Mouse (Mus musculus) MEL (cell line): ENCODE data around the gene Layn. TPM values are rescaled to one million over a fixed set of nuclear protein-coding genes. Genes with fewer than 3 reads are reported as not detected.
A peak's percentile ranks its signal among the peaks of the same experiment; 100 is the strongest.

Source experiments
- DNase-seq: peaks from one replicate; pipeline ENCODE4 v3.0.0; 2011; ENCODE audit warnings: low read depth, low spot score
- H3K27ac ChIP-seq: 2 replicates; pipeline ENCODE4 v1.5.1; 2012; ENCODE audit warnings: low read depth, mild to moderate bottlenecking, control low read depth, low read length, moderate library complexity; ENCODE audit not compliant: control insufficient read depth
- H3K27me3 ChIP-seq, 2 experiments: fragments of 150-350 bp in 1 of 2; sonication (generic) in 1 of 2; 2 replicates each; pipeline ENCODE4 v1.6.1; 2012; ENCODE audit warnings: low read length in 2 of 2, mild to moderate bottlenecking in 2 of 2, improper control_type of control experiment in 1 of 2, moderate library complexity in 1 of 2; ENCODE audit not compliant: insufficient read depth in 2 of 2, control insufficient read depth in 1 of 2
- H3K36me3 ChIP-seq, 2 experiments: 2 replicates each; pipeline ENCODE4 v1.6.1; 2012 to 2014; ENCODE audit warnings: low read length in 2 of 2, improper control_type of control experiment in 1 of 2, inconsistent platforms in 1 of 2, mild to moderate bottlenecking in 1 of 2; ENCODE audit not compliant: insufficient read depth in 2 of 2, control insufficient read depth in 1 of 2
- H3K4me1 ChIP-seq, 2 experiments: fragments of 150-350 bp in 1 of 2; sonication (generic) in 1 of 2; 2 replicates each; pipeline ENCODE4 v1.6.1; 2012; ENCODE audit warnings: low read length in 2 of 2, improper control_type of control experiment in 1 of 2, mild to moderate bottlenecking in 1 of 2; ENCODE audit not compliant: insufficient read depth in 2 of 2, control insufficient read depth in 1 of 2
- H3K4me3 ChIP-seq, 2 experiments: fragments of 150-350 bp in 1 of 2; sonication (generic) in 1 of 2; 2 replicates each; pipeline ENCODE4 v1.5.1; 2012; ENCODE audit warnings: low read depth in 2 of 2, low read length in 2 of 2, mild to moderate bottlenecking in 2 of 2, moderate library complexity in 2 of 2, control low read depth in 1 of 2, improper control_type of control experiment in 1 of 2; ENCODE audit not compliant: control insufficient read depth in 1 of 2, insufficient read depth in 1 of 2
- H3K79me2 ChIP-seq: 2 replicates; pipeline ENCODE4 v1.6.1; 2012; ENCODE audit warnings: mild to moderate bottlenecking, low read length, moderate library complexity; ENCODE audit not compliant: control insufficient read depth, poor library complexity, insufficient read depth
- H3K9ac ChIP-seq: 2 replicates; pipeline ENCODE4 v1.6.1; 2012; ENCODE audit warnings: low read depth, mild to moderate bottlenecking, control low read depth, low read length, moderate library complexity; ENCODE audit not compliant: control insufficient read depth, poor library complexity, severe bottlenecking
- H3K9me3 ChIP-seq: fragments of 150-350 bp; sonication (generic); replicated peaks from 2 replicates; pipeline ENCODE4 v1.6.1; 2012; ENCODE audit warnings: mild to moderate bottlenecking, low read length, improper control_type of control experiment, moderate library complexity; ENCODE audit not compliant: insufficient read depth
- BHLHE40 ChIP-seq: IDR thresholded peaks from 2 replicates; pipeline ENCODE4 v1.6.1; 2012; ENCODE audit warnings: low read depth, mild to moderate bottlenecking, inconsistent platforms, low read length, improper control_type of control experiment, borderline replicate concordance
- CHD1 ChIP-seq: IDR thresholded peaks from 2 replicates; pipeline ENCODE4 v1.6.1; 2012; ENCODE audit warnings: low read depth, mild to moderate bottlenecking, inconsistent platforms, low read length, improper control_type of control experiment
- CHD2 ChIP-seq: IDR thresholded peaks from 2 replicates; pipeline ENCODE4 v1.6.1; 2011; ENCODE audit warnings: low read length, improper control_type of control experiment
- CTCF ChIP-seq, 3 experiments: IDR thresholded peaks in 2 of 3; conservative IDR thresholded peaks in 1 of 3; 2 replicates each; pipeline ENCODE4 v1.5.1; 2011 to 2012; ENCODE audit warnings: low read length in 3 of 3, low read depth in 2 of 3, mild to moderate bottlenecking in 2 of 3, improper control_type of control experiment in 1 of 3, inconsistent platforms in 1 of 3, mixed read lengths in 1 of 3, moderate library complexity in 1 of 3; ENCODE audit not compliant: control insufficient read depth in 1 of 3, insufficient read depth in 1 of 3, poor library complexity in 1 of 3, severe bottlenecking in 1 of 3
- ELF1 ChIP-seq: IDR thresholded peaks from 2 replicates; pipeline ENCODE4 v1.6.1; 2014; ENCODE audit warnings: low read depth, mild to moderate bottlenecking, inconsistent platforms, low read length, improper control_type of control experiment, moderate library complexity
- EP300 ChIP-seq, 2 experiments: IDR thresholded peaks; 2 replicates each; pipeline ENCODE4 v1.6.1; 2011; ENCODE audit warnings: improper control_type of control experiment in 2 of 2, low read length in 2 of 2, low read depth in 1 of 2, mild to moderate bottlenecking in 1 of 2
- ETS1 ChIP-seq: IDR thresholded peaks from 2 replicates; pipeline ENCODE4 v1.6.1; 2012; ENCODE audit warnings: low read depth, mild to moderate bottlenecking, inconsistent platforms, low read length, improper control_type of control experiment, moderate library complexity
- GABPA ChIP-seq: IDR thresholded peaks from 2 replicates; pipeline ENCODE4 v1.6.1; 2012; ENCODE audit warnings: low read depth, mild to moderate bottlenecking, inconsistent platforms, low read length, improper control_type of control experiment, moderate library complexity
- GATA1 ChIP-seq: IDR thresholded peaks from 2 replicates; pipeline ENCODE4 v1.6.1; 2011; ENCODE audit warnings: low read depth, low read length, improper control_type of control experiment
- HCFC1 ChIP-seq: IDR thresholded peaks from 2 replicates; pipeline ENCODE4 v1.6.1; 2012; ENCODE audit warnings: low read depth, mild to moderate bottlenecking, inconsistent platforms, low read length, improper control_type of control experiment, moderate library complexity
- JUND ChIP-seq: IDR thresholded peaks from 2 replicates; pipeline ENCODE4 v1.6.1; 2011; ENCODE audit warnings: low read depth, mild to moderate bottlenecking, improper control_type of control experiment, low read length
- KAT2A ChIP-seq: conservative IDR thresholded peaks from 2 replicates; pipeline ENCODE4 v1.6.1; 2012; ENCODE audit warnings: low read depth, low read length, improper control_type of control experiment, inconsistent platforms
- MAFK ChIP-seq: IDR thresholded peaks from 2 replicates; pipeline ENCODE4 v1.6.1; 2011; ENCODE audit warnings: low read depth, mild to moderate bottlenecking, low read length, improper control_type of control experiment, borderline replicate concordance
- MAX ChIP-seq: IDR thresholded peaks from 2 replicates; pipeline ENCODE4 v1.6.1; 2011; ENCODE audit warnings: low read length, improper control_type of control experiment
- MAZ ChIP-seq: IDR thresholded peaks from 2 replicates; pipeline ENCODE4 v1.6.1; 2012; ENCODE audit warnings: low read depth, mild to moderate bottlenecking, inconsistent platforms, low read length, improper control_type of control experiment
- MEF2A ChIP-seq: IDR thresholded peaks from 2 replicates; pipeline ENCODE4 v1.6.1; 2014; ENCODE audit warnings: low read depth, mild to moderate bottlenecking, inconsistent platforms, low read length, improper control_type of control experiment; ENCODE audit not compliant: poor library complexity, insufficient replicate concordance, severe bottlenecking; ENCODE audit errors: extremely low read depth
- MXI1 ChIP-seq: IDR thresholded peaks from 2 replicates; pipeline ENCODE4 v1.6.1; 2011; ENCODE audit warnings: mild to moderate bottlenecking, low read depth, low read length, improper control_type of control experiment
- MYB ChIP-seq: IDR thresholded peaks from 2 replicates; pipeline ENCODE4 v1.6.1; 2011; ENCODE audit warnings: mild to moderate bottlenecking, low read depth, low read length, improper control_type of control experiment
- MYC ChIP-seq: IDR thresholded peaks from 2 replicates; pipeline ENCODE4 v1.6.1; 2011; ENCODE audit warnings: low read depth, mild to moderate bottlenecking, low read length, improper control_type of control experiment, moderate library complexity
- NELFE ChIP-seq: IDR thresholded peaks from 2 replicates; pipeline ENCODE4 v1.6.1; 2011; ENCODE audit warnings: low read depth, low read length, improper control_type of control experiment
- NRF1 ChIP-seq: IDR thresholded peaks from 2 replicates; pipeline ENCODE4 v1.6.1; 2014; ENCODE audit warnings: low read depth, mild to moderate bottlenecking, inconsistent platforms, low read length, improper control_type of control experiment, moderate library complexity; ENCODE audit not compliant: poor library complexity, insufficient read depth, severe bottlenecking
- POLR2A ChIP-seq, 2 experiments: IDR thresholded peaks; 2 replicates each; pipeline ENCODE4 v1.6.1; 2011 to 2012; ENCODE audit warnings: low read length in 2 of 2, mild to moderate bottlenecking in 2 of 2, control low read depth in 1 of 2, improper control_type of control experiment in 1 of 2, low read depth in 1 of 2, moderate library complexity in 1 of 2; ENCODE audit not compliant: control insufficient read depth in 1 of 2, insufficient read depth in 1 of 2, poor library complexity in 1 of 2
- POLR2AphosphoS2 ChIP-seq: IDR thresholded peaks from 2 replicates; pipeline ENCODE4 v1.6.1; 2011; ENCODE audit warnings: low read length, improper control_type of control experiment
- POLR2AphosphoS5 ChIP-seq: IDR thresholded peaks from 2 replicates; pipeline ENCODE4 v1.6.1; 2012; ENCODE audit warnings: low read depth, borderline replicate concordance, mild to moderate bottlenecking, inconsistent platforms, low read length, moderate library complexity, mixed read lengths
- RAD21 ChIP-seq: IDR thresholded peaks from 2 replicates; pipeline ENCODE4 v1.6.1; 2011; ENCODE audit warnings: mild to moderate bottlenecking, low read depth, low read length, improper control_type of control experiment
- RCOR1 ChIP-seq: IDR thresholded peaks from 2 replicates; pipeline ENCODE4 v1.6.1; 2012; ENCODE audit warnings: low read depth, mild to moderate bottlenecking, inconsistent platforms, low read length, improper control_type of control experiment
- SIN3A ChIP-seq: IDR thresholded peaks from 2 replicates; pipeline ENCODE4 v1.6.1; 2012; ENCODE audit warnings: low read length, improper control_type of control experiment, inconsistent platforms
- SMC3 ChIP-seq: IDR thresholded peaks from 2 replicates; pipeline ENCODE4 v1.6.1; 2011; ENCODE audit warnings: low read depth, low read length, improper control_type of control experiment
- TAL1 ChIP-seq: IDR thresholded peaks from 2 replicates; pipeline ENCODE4 v1.6.1; 2012; ENCODE audit warnings: mild to moderate bottlenecking, inconsistent platforms, low read length, moderate library complexity, mixed read lengths
- TBP ChIP-seq: IDR thresholded peaks from 2 replicates; pipeline ENCODE4 v1.8.0; 2011; ENCODE audit warnings: low read depth, low read length, improper control_type of control experiment
- TCF12 ChIP-seq: IDR thresholded peaks from 2 replicates; pipeline ENCODE4 v1.6.1; 2014; ENCODE audit warnings: low read depth, mild to moderate bottlenecking, inconsistent platforms, low read length, improper control_type of control experiment, moderate library complexity
- UBTF ChIP-seq: IDR thresholded peaks from 2 replicates; pipeline ENCODE4 v1.6.1; 2012; ENCODE audit warnings: low read depth, mild to moderate bottlenecking, inconsistent platforms, low read length, improper control_type of control experiment, moderate library complexity, borderline replicate concordance; ENCODE audit not compliant: insufficient read depth
- USF1 ChIP-seq: IDR thresholded peaks from 2 replicates; pipeline ENCODE4 v1.6.1; 2014; ENCODE audit warnings: low read depth, mild to moderate bottlenecking, inconsistent platforms, low read length, improper control_type of control experiment, moderate library complexity
- USF2 ChIP-seq, 2 experiments: IDR thresholded peaks; 2 replicates each; pipeline ENCODE4 v1.6.1; 2011 to 2012; ENCODE audit warnings: improper control_type of control experiment in 2 of 2, low read length in 2 of 2, borderline replicate concordance in 1 of 2, inconsistent platforms in 1 of 2, low read depth in 1 of 2, mild to moderate bottlenecking in 1 of 2; ENCODE audit not compliant: insufficient read depth in 1 of 2
- ZC3H11A ChIP-seq: IDR thresholded peaks from 2 replicates; pipeline ENCODE4 v1.6.1; 2012; ENCODE audit warnings: low read depth, mild to moderate bottlenecking, inconsistent platforms, low read length, improper control_type of control experiment
- ZKSCAN1 ChIP-seq: IDR thresholded peaks from 2 replicates; pipeline ENCODE4 v1.6.1; 2012; ENCODE audit warnings: low read depth, mild to moderate bottlenecking, inconsistent platforms, low read length, improper control_type of control experiment, moderate library complexity
- ZMIZ1 ChIP-seq: IDR thresholded peaks from 2 replicates; pipeline ENCODE4 v1.6.1; 2012; ENCODE audit warnings: low read depth, mild to moderate bottlenecking, inconsistent platforms, low read length, improper control_type of control experiment, moderate library complexity
- ZNF384 ChIP-seq: IDR thresholded peaks from 2 replicates; pipeline ENCODE4 v1.6.1; 2012; ENCODE audit warnings: low read depth, mild to moderate bottlenecking, inconsistent platforms, low read length, improper control_type of control experiment
- polyA plus RNA-seq, 2 experiments: library from polyadenylated mRNA; stranded (reverse) in 1 of 2; unstranded in 1 of 2; fragments of >175 nt in 1 of 2; fragments of >200 nt in 1 of 2; gene quantifications; 2 replicates each; pipeline versions ENCODE4 v1.2.1 to v1.2.4; 2012; ENCODE audit warnings: low replicate concordance in 2 of 2, low read depth in 1 of 2; ENCODE audit not compliant: insufficient read length in 2 of 2, insufficient read depth in 1 of 2, missing spikeins in 1 of 2
- total RNA-seq: library from RNA; depleted of rRNA; stranded (reverse); fragments of 300-350 nt; gene quantifications from 2 replicates; pipeline ENCODE4 v1.2.3, GENCODE M21; 2012

Layn gene
- total and polyA plus RNA-seq, 3 experiments: not detected

- Histone ChIP-seq H3K27me3 (no peaks in the 10 kb centered on the region; a peak in 1 of 4 replicates), H3K4me1 (peaks cover 4 to 5% of the 10 kb centered on the region in 2 experiments; a peak in 3 of 4 replicates), H3K9me3 (no peaks in the 10 kb centered on the region), H3K4me3 (no peak overlapping the region), H3K27ac (no peak overlapping the region), H3K36me3 (peaks cover 0 to 7% of the 10 kb centered on the region in 2 experiments; a peak in 2 of 4 replicates), H3K9ac (no peak overlapping the region), H3K79me2 (no peaks in the 10 kb centered on the region)
- DNase-seq: peak; percentile 79
- TF ChIP-seq MEF2A (no peak), TAL1 (no peak), MXI1 (peak; percentile 42; the same call in 1 of the 2 replicates), GABPA (0 out of 2 replicates have a peak, but pooled peaks have one; percentile 39), USF1 (no peak), GATA1 (peak; percentile 91), HCFC1 (0 out of 2 replicates have a peak, but pooled peaks have one; percentile 45), CTCF (IDR thresholded peaks at IDR 0.05 in 2 of 3, conservative IDR thresholded peaks at IDR 0.05 in 1 of 3; ENCODE audit: control insufficient read depth in 1 of 3, insufficient read depth in 1 of 3, low read depth in 2 of 3, low read length in 3 of 3, poor library complexity in 1 of 3, severe bottlenecking in 1 of 3) (peak in 2 of 3 experiments; percentile 41 to 84; a peak in 4 of 6 replicates), SMC3 (peak; percentile 93), ZC3H11A (peak; percentile 83), SIN3A (peak; percentile 68), JUND (no peak), ZKSCAN1 (no peak), USF2 (IDR thresholded peaks at IDR 0.05; ENCODE audit: borderline replicate concordance in 1 of 2, insufficient read depth in 1 of 2, low read depth in 1 of 2, low read length in 2 of 2) (no peak), POLR2A (IDR thresholded peaks at IDR 0.05; ENCODE audit: control insufficient read depth in 1 of 2, insufficient read depth in 1 of 2, low read depth in 1 of 2, low read length in 2 of 2, poor library complexity in 1 of 2) (no peak), TCF12 (no peak), EP300 (IDR thresholded peaks at IDR 0.05; ENCODE audit: low read depth in 1 of 2, low read length in 2 of 2) (peak; percentile 51 to 56), POLR2AphosphoS5 (no peak), KAT2A (no peak), BHLHE40 (0 out of 2 replicates have a peak, but pooled peaks have one; percentile 47), RCOR1 (peak; percentile 97), TBP (no peak), MYC (no peak), MAFK (no peak), NELFE (no peak), ZMIZ1 (no peak), ETS1 (0 out of 2 replicates have a peak, but pooled peaks have one; percentile 34), ZNF384 (peak; percentile 59), NRF1 (no peak), POLR2AphosphoS2 (no peak), MYB (no peak), MAZ (no peak), ELF1 (peak; percentile 65), CHD1 (no peak), CHD2 (no peak), RAD21 (peak; percentile 85), MAX (no peak), UBTF (no peak)
Measured at GRCm38 (mm10) chr9:51052180-51052579, 24.7 kb downstream of the Layn start.
